Mouse (Mus musculus): Measurements from ENCODE around the gene Rgl1.

- TF ChIP-seq ZC3H11A (IDR thresholded peaks at IDR 0.05; ENCODE audit: borderline replicate concordance, low read depth, low read length) (no peak), MAFK (IDR thresholded peaks at IDR 0.05; ENCODE audit: insufficient read depth, low read depth, low read length) (no peak)
Observed at GRCm38 (mm10) chr1:152815265-152815701, 49.1 kb upstream of the Rgl1 start.

Measured in ES-E14 (cell line).